Mouse (Mus musculus) cerebellum, postnatal 4 days (tissue): ENCODE measurements around the gene Mis18a.

ENCODE experiments used
- DNase-seq, 2 experiments: peaks; one replicate each; pipeline ENCODE4 v3.0.0; 2022; ENCODE audit warnings: low spot score in 2 of 2, mixed read lengths in 1 of 2

Mis18a gene

DNA sequence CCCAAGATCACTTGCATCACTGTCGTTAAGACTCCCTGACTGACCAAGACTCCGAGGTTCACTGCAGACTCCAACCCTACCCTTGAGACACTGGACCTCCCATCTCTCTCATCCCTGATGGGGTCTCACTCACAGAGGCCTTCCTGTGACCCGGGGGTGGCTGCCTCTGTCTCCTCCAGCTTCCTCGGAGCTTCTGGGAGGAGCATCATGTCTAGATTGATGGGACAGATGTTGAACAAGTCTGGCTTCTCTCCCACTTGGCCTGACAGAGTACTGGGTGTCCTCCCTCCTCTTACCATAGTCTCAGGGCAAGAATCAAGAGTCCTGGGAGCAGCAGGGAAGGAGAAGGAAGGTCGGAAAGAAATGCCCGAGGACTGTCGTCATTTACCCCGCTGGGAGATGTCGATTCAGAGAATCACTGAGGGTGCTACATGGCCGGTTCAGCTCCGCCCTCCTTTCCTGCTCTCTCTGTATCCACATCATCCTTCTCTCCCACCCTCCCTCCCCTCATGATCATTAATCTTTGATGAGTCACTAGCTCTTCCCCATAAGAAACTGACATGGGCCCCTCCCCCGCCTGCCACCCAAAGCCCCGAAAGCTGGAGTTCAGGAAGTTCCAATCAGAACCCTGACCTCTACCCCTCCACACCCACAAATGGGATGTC, 22.9 kb downstream of the Mis18a start:
- no peak for DNase-seq

- DNase-seq, result no peak
These were observed 23.6 kb downstream of the Mis18a start for GRCm38 (mm10) chr16:90703646-90704045.

- no peak for DNase-seq
These were observed 25.7 kb downstream of the Mis18a start for GRCm38 (mm10) chr16:90701541-90701940.

DNA sequence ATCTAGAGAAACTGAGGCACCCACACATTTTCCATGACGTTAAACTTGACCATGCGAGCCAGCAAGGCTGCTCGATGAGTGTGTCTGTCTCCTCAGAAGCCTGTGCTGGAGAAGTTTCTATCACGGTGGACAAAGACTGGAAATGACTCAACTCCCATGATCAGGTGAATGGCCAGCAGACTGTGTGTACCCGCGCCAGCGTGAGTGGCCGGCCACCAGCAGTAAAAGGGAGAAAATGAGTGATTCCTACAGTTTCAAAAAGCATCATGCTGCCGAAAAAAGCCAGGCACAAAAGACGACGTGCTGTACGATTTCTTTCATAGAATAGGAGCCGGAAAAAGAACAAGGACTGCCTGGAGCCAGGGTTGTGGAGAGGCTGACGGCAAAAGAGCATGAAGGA, 27.8 kb downstream of the Mis18a start:
- DNase-seq, result no peak

DNA sequence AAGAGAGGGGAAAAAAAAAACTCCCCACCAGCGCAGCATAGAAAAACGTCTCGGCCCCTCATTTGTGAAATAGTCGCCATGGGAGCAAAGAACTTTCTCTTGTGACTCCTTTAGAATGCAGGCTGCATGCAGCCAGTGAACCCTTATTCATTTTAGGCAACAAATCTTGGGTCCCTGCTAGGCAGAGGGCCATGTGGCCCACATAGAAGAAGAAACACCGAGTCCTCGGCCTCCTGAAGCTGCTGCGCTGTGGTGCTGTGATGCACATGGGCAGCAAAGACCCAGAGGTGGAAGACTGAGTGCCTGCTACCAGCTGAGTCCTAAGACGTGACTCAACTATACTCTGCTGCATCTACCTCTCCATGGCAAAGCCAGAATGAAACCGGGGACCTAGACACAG, 30.9 kb downstream of the Mis18a start:
- no peak for DNase-seq

DNA sequence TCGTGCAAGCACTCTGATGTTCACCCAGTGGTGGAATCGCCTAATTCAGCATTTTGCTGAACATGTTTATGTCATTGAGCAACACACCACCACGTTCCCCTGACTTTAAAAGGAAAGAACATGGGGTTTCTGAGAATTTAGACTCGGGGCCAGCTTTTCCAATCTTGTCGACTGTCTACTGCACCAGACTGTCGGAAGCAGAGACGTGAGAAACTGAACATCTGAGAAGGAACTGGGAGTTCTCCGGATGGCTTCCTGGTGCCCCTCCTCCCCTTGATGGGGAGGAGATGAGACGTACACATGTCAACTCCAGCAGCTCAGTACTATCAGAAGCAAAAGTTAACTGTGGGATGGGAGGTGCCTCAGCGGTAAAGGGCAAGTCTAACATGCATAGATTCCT, 32.1 kb downstream of the Mis18a start:
- DNase-seq, result no peak

DNA sequence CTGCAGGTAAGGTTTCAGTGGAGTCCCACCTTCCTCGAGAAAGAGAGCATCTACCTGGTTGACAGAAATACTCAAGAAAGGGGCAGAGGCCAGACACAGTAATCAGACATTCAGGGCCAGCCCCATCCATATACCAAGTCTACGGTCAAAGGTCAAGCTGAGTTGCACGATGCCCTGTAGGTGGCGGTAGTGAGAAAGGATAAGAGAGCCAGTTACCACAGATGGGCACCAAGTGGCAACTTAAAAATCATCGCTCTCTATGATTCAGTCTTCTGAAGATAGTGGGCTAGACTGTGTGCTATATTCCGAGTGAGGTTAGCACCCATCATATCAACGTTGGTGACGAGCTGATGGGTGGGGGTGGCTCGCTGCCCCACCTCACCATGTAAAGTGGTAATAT, 32.5 kb downstream of the Mis18a start:
- DNase-seq, result peak in 1 of 2 experiments; percentile 32

DNA sequence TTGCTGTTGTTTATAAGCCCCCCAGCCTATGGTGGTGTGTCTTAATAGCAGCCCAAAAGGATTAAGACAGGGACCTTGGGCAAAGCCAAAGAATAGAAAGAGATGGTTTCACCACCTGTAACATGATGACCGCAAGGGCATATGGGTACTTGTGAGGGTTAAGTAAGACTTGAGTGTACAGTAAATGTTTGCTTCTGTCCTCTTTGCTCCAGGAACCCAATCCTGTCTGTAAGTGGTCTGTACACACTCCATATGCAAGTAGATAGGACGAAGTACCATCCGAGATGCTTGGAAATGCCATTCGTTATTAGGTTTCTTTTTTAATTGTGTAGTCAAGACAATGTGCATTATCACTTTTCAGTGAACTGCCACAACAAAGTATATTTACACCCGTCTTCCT, 33.6 kb downstream of the Mis18a start:
- DNase-seq, result no peak

DNA sequence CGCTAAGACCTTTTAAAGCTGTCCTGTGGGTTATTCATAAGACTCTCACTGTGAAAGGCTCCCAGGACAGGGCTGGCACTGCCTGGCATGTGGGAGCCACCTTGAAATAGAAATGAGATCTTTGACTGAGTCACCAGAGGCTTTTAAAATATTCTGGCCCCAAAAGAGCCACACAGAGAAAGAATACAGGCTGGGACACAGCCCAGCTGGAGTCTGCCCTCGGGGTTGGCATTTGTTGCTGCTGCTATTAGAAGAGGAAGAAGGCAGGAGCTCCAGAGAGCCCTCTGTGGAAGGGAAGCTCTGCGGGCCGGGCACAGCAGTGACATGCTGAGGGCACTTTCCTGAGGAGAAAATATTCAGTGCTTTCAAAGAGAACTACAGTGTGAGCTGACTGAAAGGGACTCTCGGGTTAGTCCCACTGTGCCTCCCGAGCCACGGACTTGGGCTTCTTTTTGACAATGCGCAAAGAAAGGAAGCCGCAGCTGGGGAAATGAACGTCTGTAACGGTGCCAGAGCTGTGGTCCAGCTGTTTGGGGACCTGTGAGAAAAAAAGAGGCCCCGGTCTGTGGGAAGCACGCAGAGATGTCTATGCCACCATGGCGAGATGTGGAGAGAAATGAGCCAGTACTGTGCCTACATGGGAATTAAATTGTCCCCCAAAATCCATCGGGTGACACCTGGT, 34.4 kb downstream of the Mis18a start:
- peak in 1 of 2 experiments; percentile 20 for DNase-seq

DNA sequence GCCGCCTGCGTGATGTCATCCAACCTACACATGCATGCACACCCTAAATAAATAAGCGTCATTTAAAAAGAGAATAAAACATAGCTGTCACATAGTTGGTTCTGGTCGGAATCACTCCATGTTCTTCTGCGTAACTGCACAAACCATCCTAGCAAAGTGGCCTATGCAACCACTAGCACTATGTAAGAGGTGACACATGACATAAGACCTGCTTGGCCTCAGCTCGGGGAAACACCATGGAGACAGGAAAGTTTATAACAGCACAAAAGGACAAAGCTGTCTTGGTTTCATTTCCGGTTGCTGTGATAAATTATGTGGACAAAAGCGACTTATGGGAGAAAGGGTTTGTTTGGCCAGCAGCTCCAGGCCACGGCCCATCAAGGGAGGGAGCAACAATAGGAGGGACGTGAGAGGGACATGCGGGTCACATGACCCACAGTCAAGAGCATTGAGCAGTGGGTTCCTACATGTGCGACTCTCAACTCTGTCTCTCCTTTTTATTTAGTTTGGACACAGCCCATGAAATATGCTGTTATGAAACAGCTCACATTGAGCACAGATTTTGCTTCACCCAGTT, 39.4 kb downstream of the Mis18a start:
- DNase-seq, result no peak

DNA sequence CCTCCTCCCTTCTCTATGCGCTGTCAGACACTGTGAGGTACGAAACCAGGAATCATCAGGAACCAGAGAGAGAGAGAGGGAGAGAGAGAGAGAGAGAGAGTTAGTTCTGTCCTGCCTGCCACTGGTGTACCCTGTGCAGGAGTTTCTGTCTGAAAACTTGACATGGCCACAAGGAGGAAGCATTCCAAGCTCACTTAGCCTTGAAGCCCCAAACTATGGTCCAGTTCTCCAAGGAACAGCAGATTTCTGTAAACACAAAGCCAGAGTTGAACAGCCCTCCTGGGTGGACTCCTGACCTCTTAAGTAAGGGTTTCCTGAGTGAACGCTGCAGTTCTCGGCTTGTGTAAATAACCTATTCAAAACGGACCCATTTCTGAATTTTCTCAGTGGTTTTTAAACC, 40.2 kb downstream of the Mis18a start:
- no peak for DNase-seq

DNA sequence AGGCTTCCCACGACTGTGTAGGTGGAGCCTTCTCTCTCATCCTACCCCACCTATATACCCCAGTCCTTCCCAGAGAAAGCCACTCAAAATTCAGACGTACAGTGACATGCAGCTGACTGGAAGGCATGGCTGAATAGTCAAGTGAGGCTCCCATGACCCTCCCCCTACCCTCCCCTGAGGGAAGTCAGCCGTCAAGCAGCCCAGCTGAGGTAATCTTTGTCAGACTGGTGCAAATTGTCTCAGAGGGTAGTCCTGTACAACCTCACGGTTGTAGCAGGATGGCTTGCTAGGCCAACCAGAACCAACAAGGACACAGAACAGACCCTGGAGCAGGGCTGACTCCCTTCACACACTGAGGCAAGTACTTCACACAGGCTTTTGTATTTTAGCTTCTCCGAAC, 43.1 kb downstream of the Mis18a start:
- DNase-seq, result no peak

GRCm38 (mm10) chr16:90679984-90680383, 47.2 kb downstream of the Mis18a start:
- DNase-seq, result no peak

GRCm38 (mm10) chr16:90678820-90679219, 48.4 kb downstream of the Mis18a start:
- DNase-seq, result no peak

DNA sequence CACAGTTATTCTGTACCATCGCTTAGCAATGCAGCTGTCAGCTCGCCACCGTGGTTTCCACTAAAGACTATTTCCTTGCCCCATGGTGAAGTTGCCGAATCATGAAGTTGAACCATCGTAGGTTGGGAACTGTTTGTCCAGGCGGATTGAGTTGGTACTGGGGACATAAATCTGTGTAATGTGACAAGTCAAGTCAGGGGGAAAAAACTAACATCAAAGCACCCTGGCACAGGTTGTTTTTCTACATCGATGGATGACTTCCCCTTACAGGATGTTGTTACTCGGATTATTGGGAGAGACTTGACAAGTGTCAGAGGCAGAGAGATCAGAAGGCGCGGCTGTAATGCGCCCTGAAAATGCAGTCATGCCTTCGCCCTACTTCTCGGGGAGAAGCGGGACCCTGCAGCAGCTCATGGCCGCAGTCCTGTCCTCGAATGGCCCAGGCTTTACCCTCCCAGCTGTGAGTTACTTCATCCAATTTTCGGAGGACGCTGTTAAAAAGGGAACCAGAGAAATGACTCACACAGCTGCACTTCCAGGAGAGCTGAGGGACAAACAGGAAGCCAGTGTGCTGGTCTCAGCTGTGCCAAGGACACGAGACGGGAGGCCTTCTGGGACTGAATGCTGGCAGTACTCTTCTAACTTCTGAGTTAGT, 50.2 kb downstream of the Mis18a start:
- DNase-seq, result no peak

GRCm38 (mm10) chr16:90674651-90675050, 52.6 kb downstream of the Mis18a start:
- DNase-seq, result no peak

DNA sequence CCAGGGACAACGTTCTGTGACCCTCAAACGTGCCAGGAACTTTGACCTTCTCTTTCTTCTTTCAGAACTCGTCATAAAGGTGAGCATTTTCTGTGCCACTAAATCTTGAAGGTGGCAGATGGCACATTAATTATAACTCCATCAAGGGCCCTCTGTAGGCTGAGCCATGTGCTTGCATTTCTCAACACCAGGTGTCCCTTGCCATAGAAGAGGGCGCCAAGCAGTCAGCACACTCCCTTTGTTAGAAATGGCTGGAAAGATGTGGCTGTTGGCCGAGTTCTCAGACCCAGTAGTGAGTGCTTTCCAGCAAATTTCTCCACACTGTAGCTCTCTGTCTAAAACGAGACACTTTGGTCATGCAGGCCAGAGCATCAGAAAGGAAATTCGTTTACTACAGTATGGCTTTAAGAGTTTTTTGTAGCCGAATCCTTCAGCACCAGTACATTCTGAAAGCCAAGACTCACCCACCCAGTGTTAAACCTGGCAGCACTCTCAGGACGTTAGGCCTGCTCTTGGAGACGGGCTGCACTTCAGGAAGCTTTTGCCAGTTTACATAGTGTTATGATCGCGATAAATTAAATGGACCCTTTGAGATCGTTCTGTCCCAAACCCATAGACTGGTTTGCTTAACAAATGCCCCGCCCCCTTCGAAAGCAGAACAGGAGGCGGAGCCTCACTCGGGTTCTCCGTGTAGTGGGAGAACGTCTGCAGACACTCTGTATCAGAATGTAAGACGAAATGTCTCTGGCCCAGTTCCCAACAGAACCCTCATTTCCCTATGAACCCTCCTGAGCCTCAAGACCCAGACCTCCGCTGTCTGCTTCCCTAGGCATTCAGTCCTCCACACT, 53.5 kb downstream of the Mis18a start:
- peak in 1 of 2 experiments; percentile 16 for DNase-seq
